ENCODE assay signal across 16 mouse cellular contexts in genomic region chr9:116222000-116222399, GRCm38 (mm10). TPM values are rescaled to one million over a fixed set of nuclear protein-coding genes. Genes with fewer than 3 reads are reported as not detected.
A peak's percentile ranks its signal among the peaks of the same experiment; 100 is the strongest.
DNase-seq lines count a peak whose midpoint lies in the region; ATAC-seq lines count a peak whose summit lies in the region.
"Had no signal": no experiment of that assay in that cellular context is flagged by ENCODE, and none has a peak within 500 bp of the region (broad histone marks: within the 10 kb centered on the region; RNA-seq: fewer than 3 reads in every experiment).

No protein-coding gene starts in this region.

- H3K36me3 ChIP-seq in limb, embryonic 15.5 days: no peaks in the 10 kb centered on the region
- H3K36me3 ChIP-seq: hindbrain, embryonic 15.5 days; liver, embryonic 12.5 days; lung, embryonic 15.5 days had no signal

- no peaks in the 10 kb centered on the region for H3K27me3 ChIP-seq in limb, embryonic 15.5 days
- H3K27me3 ChIP-seq: hindbrain, embryonic 15.5 days; liver, embryonic 12.5 days; lung, embryonic 15.5 days had no signal

- ATAC-seq in limb, embryonic 15.5 days (ENCODE audit: insufficient number of reproducible peaks, low FRiP score, low TSS enrichment, low read depth): no peak
- ATAC-seq: forebrain, postnatal 0 days; liver, embryonic 12.5 days; midbrain, embryonic 16.5 days had no signal

- no peak overlapping the region for H3K4me2 ChIP-seq in limb, embryonic 15.5 days
- H3K4me2 ChIP-seq: hindbrain, embryonic 15.5 days; liver, embryonic 12.5 days; lung, embryonic 15.5 days had no signal

- no peak overlapping the region for H3K4me3 ChIP-seq in limb, embryonic 15.5 days
- H3K4me3 ChIP-seq: heart, adult 2 months; hindbrain, embryonic 15.5 days; liver, embryonic 12.5 days; lung, embryonic 15.5 days had no signal

- peaks cover 47% of the 10 kb centered on the region for H3K4me1 ChIP-seq in limb, embryonic 15.5 days
- H3K4me1 ChIP-seq: liver, embryonic 12.5 days had no signal

- no peak overlapping the region for H3K9ac ChIP-seq in limb, embryonic 15.5 days
- H3K9ac ChIP-seq: forebrain, postnatal 0 days; hindbrain, embryonic 15.5 days; liver, embryonic 12.5 days; lung, embryonic 15.5 days had no signal

- intact Hi-C loops in heart, postnatal 14 days (cut with DNase I): no loop called here

- WGBS in limb, embryonic 15.5 days: 33% methylated on average over 11 of the region's 11 CpGs

- H3K9me3 ChIP-seq in limb, embryonic 15.5 days: no peaks in the 10 kb centered on the region
- H3K9me3 ChIP-seq: hindbrain, embryonic 15.5 days; liver, embryonic 12.5 days; lung, embryonic 15.5 days had no signal

- H3K27ac ChIP-seq in limb, embryonic 15.5 days: peak overlapping the region; percentile 90
- H3K27ac ChIP-seq: heart, adult 2 months; hindbrain, embryonic 15.5 days; liver, embryonic 12.5 days; lung, embryonic 15.5 days had no signal

- DNase-seq in heart, postnatal 4 days: peak; percentile 20
- DNase-seq in heart, postnatal 14 days: no peak
- peak; percentile 39 for DNase-seq in fibroblast of lung, adult 2 months (ENCODE audit: low read depth)
- DNase-seq in kidney, postnatal 10 days: peak; percentile 56
- DNase-seq in cerebellum, adult 9-10 months: no peak
- DNase-seq in gastrocnemius, adult 18-20 months (ENCODE audit: low spot score): no peak
- DNase-seq in Muller cell, postnatal 12 days (ENCODE audit: inconsistent ontology term): no peak
- DNase-seq: cerebellum, postnatal 14 days; forebrain, postnatal 0 days; gastrocnemius, postnatal 14 days; heart, adult 2 months had no signal

RNA-seq across cellular contexts. Expression of gene Tgfbr2, which starts 46.8 kb away (rescaled TPM):
- 10 to 100 TPM; 59.7 to 59.9 TPM for total RNA-seq in heart, postnatal 4 days (2021)
- total RNA-seq in heart, postnatal 14 days (2021): 10 to 100 TPM; 42.3 to 52.2 TPM
- polyA plus RNA-seq in limb, embryonic 15.5 days (2015; fragmentation: Nextera tagmentation; extraction: Ambion mirVana): 65.2 and 69.0 TPM in 2 replicates
- total RNA-seq in gastrocnemius, adult 18-20 months (2021): 10 to 100 TPM; 14.7 to 20.2 TPM

Comparison
In these comparisons a context has a peak if more than half of its experiments do, and no peak if none do; other contexts are left out.
1. DNase-seq: peak in heart, postnatal 4 days (single experiment), fibroblast of lung, adult 2 months (single experiment) and kidney, postnatal 10 days (single experiment); none in heart, postnatal 14 days (0 of 2), cerebellum, adult 9-10 months (single experiment), gastrocnemius, adult 18-20 months (single experiment) and Muller cell, postnatal 12 days (single experiment).